Mouse (Mus musculus): ENCODE measurements around the gene Mapk9.

GRCm38 (mm10) chr11:49879950-49880642 lies 33.5 kb downstream of the Mapk9 start:
- no peak for TF ChIP-seq POLR2A (IDR thresholded peaks at IDR 0.05; ENCODE audit: extremely low read depth, insufficient read depth, low read length)
- TF ChIP-seq CTCF (IDR thresholded peaks at IDR 0.05; ENCODE audit: extremely low read depth, insufficient read depth, low read length): no peak

Data from cortical plate, adult 2 months (tissue).